Mouse (Mus musculus): ENCODE data around the gene Golgb1. TPM values are rescaled to one million over a fixed set of nuclear protein-coding genes. Genes with fewer than 3 reads are reported as not detected.

Golgb1 gene
- 10.8 and 13.4 TPM in 2 replicates for polyA plus RNA-seq (2012)

GRCm38 (mm10) chr16:36874583-36875275, at the start of gene Golgb1, which contains the start of gene Eaf2:
Gene Golgb1 (plus strand): TSS chr16:36875140.
Gene Eaf2 (minus strand): TSS chr16:36875003.
- no peak for TF ChIP-seq GATA1 (IDR thresholded peaks at IDR 0.05; ENCODE audit: low read length)

DNA sequence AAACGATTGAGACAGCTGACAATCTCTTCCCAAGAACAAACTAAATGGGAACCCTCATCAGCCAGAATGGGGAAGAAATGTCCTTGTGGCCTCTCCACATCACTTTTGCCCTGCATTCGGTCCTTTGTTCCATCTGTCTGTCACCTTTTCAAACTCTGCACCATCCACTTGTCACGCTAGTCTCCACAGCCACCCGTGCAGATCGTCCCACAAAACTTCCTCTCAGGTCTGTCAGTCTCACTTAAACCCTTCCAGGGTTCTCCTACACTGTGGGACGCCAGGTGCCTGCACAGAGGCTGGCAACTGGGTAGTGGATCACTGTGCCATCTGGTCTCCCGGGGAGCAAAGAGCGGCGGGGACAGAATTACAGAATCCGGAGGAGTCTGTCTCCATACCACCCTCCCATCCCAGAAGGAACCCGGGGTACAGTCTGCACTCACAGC, 47.3 kb upstream of the Golgb1 start:
- TF ChIP-seq GATA1 (IDR thresholded peaks at IDR 0.05; ENCODE audit: low read length): no peak

GRCm38 (mm10) chr16:36828054-36828786, 46.7 kb upstream of the Golgb1 start, which contains the start of gene Iqcb1:
Gene Iqcb1 (plus strand): TSS chr16:36828385.
- TF ChIP-seq GATA1 (IDR thresholded peaks at IDR 0.05; ENCODE audit: low read length): no peak

DNA sequence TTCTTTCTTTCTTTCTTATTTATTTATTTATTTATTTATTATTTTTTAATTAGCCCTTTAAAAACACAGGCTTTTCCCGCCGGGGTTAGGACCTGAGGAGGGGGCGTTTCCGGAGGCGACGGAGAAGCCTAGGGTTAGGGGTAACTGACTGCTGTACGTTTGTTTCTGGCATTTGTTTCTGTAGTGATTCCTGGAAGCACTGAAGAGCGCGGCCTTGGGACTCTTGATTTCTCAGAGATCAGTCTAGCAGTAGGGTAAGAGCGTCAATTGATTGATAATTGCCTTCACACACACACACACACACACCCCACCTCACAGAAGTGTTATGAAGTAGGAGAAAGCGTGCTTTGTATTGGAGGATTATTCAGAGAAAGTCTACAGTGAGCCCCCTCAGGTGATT, 46.1 kb upstream of the Golgb1 start:
- no peak for TF ChIP-seq GATA1 (IDR thresholded peaks at IDR 0.05; ENCODE audit: low read length)

DNA sequence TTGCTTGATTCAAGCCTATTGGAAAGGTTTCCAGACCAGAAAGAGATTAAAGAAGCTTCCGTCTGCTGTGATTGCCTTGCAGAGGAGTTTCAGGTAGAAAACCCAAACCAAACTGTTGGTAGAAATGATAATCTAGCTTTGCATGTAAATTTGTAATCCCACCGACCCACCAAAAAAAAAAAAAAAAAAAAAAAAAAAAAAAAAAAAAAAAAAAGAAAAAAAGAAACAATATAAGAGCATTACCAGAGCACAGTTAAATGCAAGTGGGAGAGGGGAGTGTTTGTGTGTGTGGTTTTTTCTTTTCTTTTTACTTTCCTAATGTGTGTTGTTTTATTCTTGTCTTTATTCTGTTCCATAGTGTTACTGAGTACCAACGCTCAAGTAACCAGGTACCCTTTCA, 23.7 kb upstream of the Golgb1 start:
- no peak for TF ChIP-seq GATA1 (IDR thresholded peaks at IDR 0.05; ENCODE audit: low read length)

- no peak for TF ChIP-seq GATA1 (IDR thresholded peaks at IDR 0.05; ENCODE audit: low read length)
Observed at GRCm38 (mm10) chr16:36863585-36863984, 11.4 kb upstream of the Golgb1 start.

GRCm38 (mm10) chr16:36869442-36869841, 5.5 kb upstream of the Golgb1 start:
- no peak for TF ChIP-seq GATA1 (IDR thresholded peaks at IDR 0.05; ENCODE audit: low read length)

GRCm38 (mm10) chr16:36875276-36875851, 424 bp downstream of the Golgb1 start:
- TF ChIP-seq GATA1 (IDR thresholded peaks at IDR 0.05; ENCODE audit: low read length): no peak

GRCm38 (mm10) chr16:36877316-36877715, 2.4 kb downstream of the Golgb1 start:
- TF ChIP-seq GATA1 (IDR thresholded peaks at IDR 0.05; ENCODE audit: low read length): no peak

GRCm38 (mm10) chr16:36882737-36883343, 7.9 kb downstream of the Golgb1 start:
- TF ChIP-seq GATA1 (IDR thresholded peaks at IDR 0.05; ENCODE audit: low read length): no peak

- TF ChIP-seq GATA1 (IDR thresholded peaks at IDR 0.05; ENCODE audit: low read length): no peak
Observed at GRCm38 (mm10) chr16:36884881-36885280, 9.9 kb downstream of the Golgb1 start.

- TF ChIP-seq GATA1 (IDR thresholded peaks at IDR 0.05; ENCODE audit: low read length): no peak
Observed at GRCm38 (mm10) chr16:36885912-36886311, 11.0 kb downstream of the Golgb1 start.

DNA sequence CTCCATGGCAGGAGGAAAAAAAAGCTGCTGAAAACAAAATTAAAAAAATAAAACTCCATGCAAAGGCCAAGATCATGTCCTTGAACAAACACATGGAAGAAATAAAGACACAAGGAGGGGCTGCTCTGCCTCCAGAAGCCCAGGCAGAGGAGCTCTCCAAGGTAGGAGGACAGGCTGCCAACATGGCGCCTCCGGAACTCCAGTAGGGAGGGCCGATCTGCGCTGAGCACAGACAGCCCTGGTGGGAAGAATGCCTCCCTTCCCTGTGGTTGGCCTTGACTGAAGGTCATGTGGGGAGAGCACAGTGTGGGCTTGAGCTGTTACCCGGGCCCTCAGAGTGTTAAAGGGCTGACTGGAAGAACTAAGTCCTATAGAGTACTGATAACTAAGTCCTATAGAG, 12.6 kb downstream of the Golgb1 start:
- TF ChIP-seq GATA1 (IDR thresholded peaks at IDR 0.05; ENCODE audit: low read length): no peak

DNA sequence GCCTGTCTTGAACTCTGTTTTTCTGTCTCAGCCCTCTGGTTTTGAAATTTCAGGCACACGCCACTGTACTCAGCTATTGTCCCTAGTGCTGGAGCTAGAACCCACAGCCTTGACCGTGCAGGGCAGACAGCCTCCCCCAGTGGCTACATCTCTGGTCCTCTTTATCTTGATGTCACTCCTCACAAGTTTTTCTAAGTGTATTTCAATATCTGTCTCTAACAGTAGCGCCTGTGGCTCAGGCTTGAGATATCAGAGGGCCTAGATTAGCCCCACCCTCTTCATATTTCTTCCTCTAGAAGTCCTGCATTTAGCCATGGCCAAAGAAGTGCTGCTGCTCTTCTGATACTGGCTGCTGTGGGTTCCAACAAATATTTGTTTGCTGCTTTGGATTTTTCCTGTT, 15.6 kb downstream of the Golgb1 start:
- peak; percentile 60 for TF ChIP-seq GATA1 (IDR thresholded peaks at IDR 0.05; ENCODE audit: low read length)

DNA sequence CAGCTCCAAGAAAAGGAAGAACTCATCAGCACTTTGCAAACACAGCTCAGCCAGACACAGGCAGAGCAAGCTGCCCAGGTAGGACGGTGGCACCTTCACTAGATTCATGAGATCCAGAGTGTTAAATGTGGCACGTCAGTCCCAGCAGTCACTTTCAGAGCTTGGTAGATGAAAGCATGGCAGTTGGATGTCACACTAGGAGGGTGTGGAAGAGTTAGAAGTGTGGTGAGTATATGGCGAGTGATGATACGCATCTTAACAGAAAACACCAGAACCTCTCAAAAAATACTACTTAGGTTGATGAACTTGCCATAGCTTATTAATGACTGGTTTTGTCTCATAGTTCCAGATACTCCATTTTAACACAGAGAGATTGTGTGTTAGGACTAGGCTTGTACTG, 16.5 kb downstream of the Golgb1 start:
- TF ChIP-seq GATA1 (IDR thresholded peaks at IDR 0.05; ENCODE audit: low read length): no peak

DNA sequence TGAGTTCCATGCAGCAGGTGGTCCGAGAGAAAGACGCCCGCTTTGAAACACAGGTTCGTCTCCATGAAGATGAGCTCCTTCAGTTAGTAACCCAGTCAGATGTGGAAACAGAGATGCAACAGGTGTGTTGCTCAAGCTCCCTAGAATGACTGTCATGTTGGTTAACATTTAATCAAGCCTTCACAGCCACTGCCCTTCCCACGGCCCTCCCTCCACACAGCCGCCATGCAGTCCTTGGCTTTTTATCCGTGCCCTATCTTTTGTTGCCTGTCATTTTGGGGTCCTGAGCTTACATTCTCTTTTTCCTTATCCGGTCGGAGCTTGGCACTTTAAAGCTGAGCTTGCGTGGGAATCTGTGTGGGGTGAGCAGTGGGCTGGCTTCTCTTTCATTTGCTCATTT, 18.4 kb downstream of the Golgb1 start:
- TF ChIP-seq GATA1 (IDR thresholded peaks at IDR 0.05; ENCODE audit: low read length): no peak

All from G1E-ER4 (cell line).